Mouse (Mus musculus) left cerebral cortex, postnatal 10 days (tissue): ENCODE data around the gene Gm49318. TPM values are rescaled to one million over a fixed set of nuclear protein-coding genes. Genes with fewer than 3 reads are reported as not detected.

Source experiments
- DNase-seq, 2 experiments: peaks; one replicate each; pipeline ENCODE4 v3.0.0; 2021 to 2022; ENCODE audit warnings: low spot score in 2 of 2, mixed read lengths in 1 of 2; ENCODE audit errors: extremely low spot score in 1 of 2
- intact Hi-C: fragments of 180-260 bp; cut with DNase I; formaldehyde crosslinking; loops from one replicate; pipeline ENCODE4 v1.15.1; 2025
- total RNA-seq, 2 experiments: library from RNA; stranded (reverse); gene quantifications; 2 replicates each; pipeline ENCODE4 v1.2.3; 2021

The Gm49318 gene
- total RNA-seq, 2 experiments from 2014 or later, result 0.85 to 0.94 TPM

- intact Hi-C loops, result no loop called here
- DNase-seq, result no peak
These were observed 21.7 kb downstream of the Gm49318 start for GRCm38 (mm10) chr9:22049315-22049714.

- intact Hi-C loops, result no loop called here
- no peak for DNase-seq
These were observed 23.7 kb downstream of the Gm49318 start for GRCm38 (mm10) chr9:22047329-22047728.

- no peak for DNase-seq
These were observed 29.2 kb downstream of the Gm49318 start for GRCm38 (mm10) chr9:22041832-22042231.

GRCm38 (mm10) chr9:22037826-22038225, 33.2 kb downstream of the Gm49318 start:
- DNase-seq, result no peak
- intact Hi-C loops, result no loop called here

More at GRCm38 (mm10) chr9:22041832-22042231, 29.2 kb downstream of the Gm49318 start:
- intact Hi-C loops, result no loop called here

GRCm38 (mm10) chr9:22035300-22036044, 35.6 kb downstream of the Gm49318 start:
- no peak for DNase-seq
- intact Hi-C loops, result no loop called here

GRCm38 (mm10) chr9:22030386-22030785, 40.7 kb downstream of the Gm49318 start:
- intact Hi-C loops, result no loop called here
- no peak for DNase-seq

GRCm38 (mm10) chr9:22028467-22028866, 42.6 kb downstream of the Gm49318 start:
- no peak for DNase-seq
- intact Hi-C loops, result no loop called here

GRCm38 (mm10) chr9:22024592-22024991, 46.5 kb downstream of the Gm49318 start:
- intact Hi-C loops, result no loop called here
- DNase-seq, result no peak

- DNase-seq, result no peak
- intact Hi-C loops, result no loop called here
These were observed 53.7 kb downstream of the Gm49318 start for GRCm38 (mm10) chr9:22017208-22017825.

- DNase-seq, result no peak
- intact Hi-C loops, result no loop called here
These were observed 54.8 kb downstream of the Gm49318 start for GRCm38 (mm10) chr9:22016245-22016644.

GRCm38 (mm10) chr9:22012731-22013130, 58.3 kb downstream of the Gm49318 start:
- intact Hi-C loops, result no loop called here
- no peak for DNase-seq

GRCm38 (mm10) chr9:22011055-22011454, 60.0 kb downstream of the Gm49318 start:
- DNase-seq, result no peak
- intact Hi-C loops, result no loop called here

GRCm38 (mm10) chr9:22004546-22004945, 66.5 kb downstream of the Gm49318 start:
- intact Hi-C loops, result no loop called here
- DNase-seq, result no peak

GRCm38 (mm10) chr9:22003163-22003554, 67.9 kb downstream of the Gm49318 start:
- intact Hi-C loops, result no loop called here
- DNase-seq, result peak in 1 of 2 experiments; percentile 51

GRCm38 (mm10) chr9:22002194-22003162, 68.6 kb downstream of the Gm49318 start, which contains the start of the genes Ccdc151 and Prkcsh:
Gene Ccdc151 (minus strand): TSS chr9:22002634.
Gene Prkcsh (plus strand): TSS chr9:22002806.
- intact Hi-C loops, result no loop called here

GRCm38 (mm10) chr9:22001633-22002032, 69.4 kb downstream of the Gm49318 start:
- DNase-seq, result no peak
- intact Hi-C loops, result no loop called here

More at GRCm38 (mm10) chr9:22002194-22003162, 68.6 kb downstream of the Gm49318 start, which contains the start of the genes Ccdc151 and Prkcsh:
- peak; percentile 100 for DNase-seq

GRCm38 (mm10) chr9:22000296-22000695, 70.8 kb downstream of the Gm49318 start:
- no peak for DNase-seq
- intact Hi-C loops, result no loop called here

- intact Hi-C loops, result loop anchor here (5.0 kb wide), 1 partner anchor 34 kb away; the partner anchor contains the start of gene Epor
These were observed 74.7 kb downstream of the Gm49318 start for GRCm38 (mm10) chr9:21996178-21996867.

More at GRCm38 (mm10) chr9:21996178-21996867, 74.7 kb downstream of the Gm49318 start:
- no peak for DNase-seq
